Comparison of ENCODE assay signal across 7 mouse cellular contexts in the genomic region with DNA sequence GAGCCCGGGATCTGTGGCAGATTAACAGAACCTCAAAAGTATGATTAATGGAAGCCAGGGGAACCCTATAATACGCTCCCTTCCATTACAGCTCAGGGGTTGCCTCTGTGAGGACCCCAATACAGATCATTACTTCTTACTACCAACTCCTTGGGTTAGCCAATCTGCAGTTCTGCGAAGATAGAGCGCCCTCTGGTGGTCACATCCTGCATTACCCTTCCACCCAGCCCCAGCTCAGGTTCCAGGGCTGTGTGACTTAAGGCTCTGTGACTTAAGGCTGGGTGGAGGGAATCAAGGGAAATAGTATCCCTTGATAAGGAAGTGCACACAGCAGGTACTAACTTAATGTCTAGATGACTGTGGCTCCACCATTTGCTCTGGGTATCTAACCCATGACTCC. TPM values are rescaled to one million over a fixed set of nuclear protein-coding genes. Genes with fewer than 3 reads are reported as not detected.
A peak's percentile ranks its signal among the peaks of the same experiment; 100 is the strongest.
DNase-seq lines count a peak whose midpoint lies in the region; ATAC-seq and TF ChIP-seq lines count a peak whose summit lies in the region.

No protein-coding gene starts in this region.

- peak; percentile 79 for ATAC-seq in forebrain, postnatal 0 days
- peak; percentile 64 for ATAC-seq in hindbrain, embryonic 13.5 days (ENCODE audit: low FRiP score)

- H3K27ac ChIP-seq in forebrain, postnatal 0 days (ENCODE audit: low read depth, low read length): no peak overlapping the region
- no peak overlapping the region for H3K27ac ChIP-seq in hindbrain, embryonic 13.5 days
- H3K27ac ChIP-seq in midbrain, embryonic 10.5 days (replicated peaks): no peak overlapping the region

- H3K27me3 ChIP-seq in forebrain, postnatal 0 days (ENCODE audit: insufficient read depth, low read length): no peaks in the 10 kb centered on the region
- H3K27me3 ChIP-seq in hindbrain, embryonic 13.5 days: no peaks in the 10 kb centered on the region
- H3K27me3 ChIP-seq in midbrain, embryonic 10.5 days (ENCODE audit: low read depth, poor library complexity, severe bottlenecking): no peaks in the 10 kb centered on the region

- DNase-seq in Muller cell, postnatal 12 days (ENCODE audit: inconsistent ontology term): peak; percentile 60
- peak; percentile 72 for DNase-seq in cerebellum, adult 11-12 months
- peak; percentile 88 for DNase-seq in forebrain, postnatal 0 days
- DNase-seq in left cerebral cortex, adult 11 months (ENCODE audit: low spot score): peak; percentile 69
- DNase-seq in midbrain, embryonic 10.5 days (ENCODE audit: low spot score): peak; percentile 80
- peak; percentile 95 for DNase-seq in right cerebral cortex, postnatal 4 days

- H3K4me3 ChIP-seq in forebrain, postnatal 0 days (ENCODE audit: low read depth, low read length): no peak overlapping the region
- no peak overlapping the region for H3K4me3 ChIP-seq in hindbrain, embryonic 13.5 days
- no peak overlapping the region for H3K4me3 ChIP-seq in midbrain, embryonic 10.5 days

- peak; percentile 97 for TF ChIP-seq CTCF in forebrain, postnatal 0 days (IDR thresholded peaks at IDR 0.05; ENCODE audit: low read depth)

- H3K4me2 ChIP-seq in forebrain, postnatal 0 days (ENCODE audit: low read depth): no peak overlapping the region
- H3K4me2 ChIP-seq in hindbrain, embryonic 13.5 days: no peak overlapping the region

- H3K9ac ChIP-seq in forebrain, postnatal 0 days: no peak overlapping the region
- no peak overlapping the region for H3K9ac ChIP-seq in hindbrain, embryonic 13.5 days

- no peaks in the 10 kb centered on the region for H3K9me3 ChIP-seq in forebrain, postnatal 0 days (ENCODE audit: low read length)
- H3K9me3 ChIP-seq in hindbrain, embryonic 13.5 days: no peaks in the 10 kb centered on the region
- H3K9me3 ChIP-seq in midbrain, embryonic 10.5 days (replicated peaks): no peaks in the 10 kb centered on the region

- 25% methylated on average over 4 of the region's 4 CpGs for WGBS in forebrain, postnatal 0 days
- 23% methylated on average over 4 of the region's 4 CpGs for WGBS in hindbrain, embryonic 13.5 days
- WGBS in midbrain, embryonic 10.5 days: 26% methylated on average over 4 of the region's 4 CpGs

- H3K36me3 ChIP-seq in forebrain, postnatal 0 days (ENCODE audit: insufficient read depth): peaks cover 57% of the 10 kb centered on the region
- H3K36me3 ChIP-seq in hindbrain, embryonic 13.5 days: peaks cover 76% of the 10 kb centered on the region
- H3K36me3 ChIP-seq in midbrain, embryonic 10.5 days: peaks cover 50% of the 10 kb centered on the region

- H3K4me1 ChIP-seq in forebrain, postnatal 0 days (ENCODE audit: insufficient read depth): no peaks in the 10 kb centered on the region
- 0 out of 2 replicates have a peak, but pooled peaks cover under 1% of the 10 kb centered on the region for H3K4me1 ChIP-seq in hindbrain, embryonic 13.5 days (replicated peaks)
- peaks cover 11% of the 10 kb centered on the region for H3K4me1 ChIP-seq in midbrain, embryonic 10.5 days

RNA-seq across cellular contexts. Expression of a gene that starts 25.7 kb away (rescaled TPM):
- total RNA-seq in forebrain, postnatal 0 days (2014; rRNA removed): 67.8 and 76.4 TPM in 2 replicates
- 104 and 107 TPM in 2 replicates for polyA plus RNA-seq in forebrain, postnatal 0 days (2015; fragmentation: Nextera tagmentation; extraction: Ambion mirVana)
- polyA plus RNA-seq in hindbrain, embryonic 13.5 days (2015; fragmentation: Nextera tagmentation; extraction: Ambion mirVana): 77.3 and 77.9 TPM in 2 replicates
- polyA plus RNA-seq in midbrain, embryonic 10.5 days (2016; fragmentation: Nextera tagmentation; extraction: Ambion mirVana): 22.8 and 32.6 TPM in 2 replicates
